Mouse (Mus musculus) fat pad, adult 2 months (tissue): ENCODE data around the gene Hrasls5.

Experiments used
- DNase-seq: peaks from one replicate; pipeline ENCODE4 v3.0.0-alpha.2; 2011; ENCODE audit warnings: low read depth, low spot score; ENCODE audit errors: extremely low read depth

The Hrasls5 gene

DNA sequence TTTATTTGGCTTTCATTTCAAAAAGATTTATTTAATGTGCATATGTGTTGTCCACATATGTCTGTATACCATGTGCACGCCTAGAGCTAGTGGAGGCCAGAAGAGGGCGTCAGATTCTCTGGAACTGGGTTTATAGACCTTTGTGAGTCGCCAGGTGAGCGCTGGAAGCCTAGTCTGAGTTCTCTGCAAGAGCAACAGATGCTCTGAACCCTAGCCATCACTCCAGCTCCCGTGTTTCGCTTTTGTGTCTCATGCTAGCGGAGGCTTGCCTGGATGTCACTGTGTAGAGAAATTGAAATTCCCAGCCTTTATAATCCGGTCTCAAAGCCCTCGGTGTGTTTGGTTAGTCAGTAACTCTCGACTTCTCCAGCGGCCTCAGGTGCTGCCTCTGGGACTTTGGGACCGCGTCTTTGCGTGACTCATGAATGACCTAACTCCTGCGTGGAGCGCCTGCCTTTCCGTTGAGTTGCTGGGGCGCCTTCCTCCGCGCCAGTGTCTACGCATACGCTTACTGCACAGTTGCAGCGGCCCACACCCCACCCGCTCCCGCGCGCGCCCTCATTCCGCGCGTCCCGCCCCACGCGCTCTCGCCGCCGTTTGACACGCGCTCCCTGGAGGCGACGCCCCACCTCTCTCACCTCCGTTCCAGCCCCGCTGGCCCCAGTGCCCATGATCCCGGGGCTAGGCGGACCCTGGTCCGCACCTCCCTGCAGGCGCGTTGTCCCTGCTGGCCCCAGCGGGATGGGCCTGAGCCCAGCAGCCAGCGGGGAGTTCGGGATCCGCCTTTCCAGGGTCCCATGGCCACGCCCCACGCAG, at the start of gene Hrasls5:
Hrasls5 (plus strand) TSS at position 600 of the 816 bp plus-strand sequence.
- DNase-seq, result no peak

DNA sequence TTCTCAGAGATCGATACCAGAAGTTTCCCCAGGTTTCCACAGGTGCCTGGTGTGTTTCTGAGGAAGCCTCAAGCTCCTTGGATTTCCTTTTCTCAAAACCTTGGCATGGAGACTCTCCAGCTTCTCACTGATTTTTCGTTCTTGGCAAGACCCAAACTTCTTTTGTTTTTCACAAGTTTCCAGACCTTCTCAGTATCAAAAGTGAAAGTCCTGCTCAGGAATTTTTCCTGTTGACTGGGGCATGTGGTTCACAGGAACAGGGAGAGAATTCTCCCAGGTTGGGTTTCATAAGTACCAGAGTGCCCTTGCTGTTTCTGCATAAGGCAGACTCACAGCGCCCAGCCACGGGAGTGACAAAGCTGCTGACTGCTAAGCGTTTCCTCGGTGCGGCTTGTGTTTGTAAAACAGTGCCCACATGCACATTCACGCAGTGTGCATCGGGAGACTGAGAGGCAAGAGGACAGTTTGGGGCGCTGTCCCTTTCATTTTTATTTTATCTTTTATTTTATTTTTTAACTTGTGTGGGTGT, 49.7 kb upstream of the Hrasls5 start:
- DNase-seq, result no peak

DNA sequence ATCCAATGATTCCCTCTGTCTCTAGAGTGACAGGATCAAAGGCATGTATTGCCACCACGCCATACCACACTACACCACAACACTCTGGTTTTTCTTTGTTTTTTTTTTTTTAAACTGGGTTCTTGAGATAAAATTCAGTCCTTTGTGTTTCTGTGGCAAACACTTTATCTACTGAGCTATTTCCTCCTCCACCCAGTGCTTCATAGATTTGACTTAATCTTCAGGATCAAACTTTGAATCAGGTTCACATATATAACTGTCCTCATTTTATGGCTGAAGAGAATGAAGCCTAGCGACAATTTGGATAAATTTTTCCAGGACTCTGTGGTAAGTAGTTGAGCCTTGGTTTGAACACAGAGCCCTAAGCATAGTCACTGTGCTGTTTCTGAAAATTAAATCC, 48.7 kb upstream of the Hrasls5 start:
- DNase-seq, result no peak

DNA sequence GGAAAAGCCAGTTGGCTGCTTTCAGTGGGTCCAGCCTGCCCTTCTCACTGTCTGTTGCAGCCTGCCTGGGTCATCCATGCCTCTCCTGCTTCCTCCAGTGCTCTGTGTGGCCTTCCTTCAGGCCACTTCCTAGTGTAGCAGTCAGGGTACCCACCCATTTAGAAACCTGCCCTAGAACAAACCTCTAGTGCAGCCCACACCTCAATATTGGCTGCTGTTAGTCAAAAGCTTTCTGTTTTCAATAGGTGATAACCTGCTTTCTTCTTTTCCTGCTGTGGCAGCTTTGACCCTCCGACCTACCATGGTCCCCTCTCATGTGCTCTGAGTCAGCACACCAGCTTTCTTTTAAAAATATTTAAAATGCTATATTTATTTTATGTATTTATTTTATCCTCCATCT, 47.9 kb upstream of the Hrasls5 start:
- no peak for DNase-seq

DNA sequence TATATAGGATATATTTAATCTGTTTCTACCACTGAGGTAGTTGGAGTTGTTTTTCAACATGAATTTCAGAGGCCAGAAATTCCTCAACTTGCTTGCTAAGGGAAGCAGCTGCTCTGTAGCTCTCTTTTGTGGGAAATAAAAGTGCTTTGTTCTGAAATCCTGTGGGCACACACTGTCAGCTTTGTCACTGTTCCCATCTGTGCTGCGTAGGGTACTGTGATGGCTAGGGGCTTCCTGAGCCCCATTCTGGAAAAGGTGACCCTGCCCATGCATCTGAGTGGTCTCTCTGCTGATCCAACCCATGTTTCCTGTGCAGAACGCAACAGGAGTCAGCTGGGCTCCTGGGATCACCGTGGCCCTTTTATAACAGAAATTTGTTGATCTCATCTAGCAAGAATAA, 45.5 kb upstream of the Hrasls5 start:
- no peak for DNase-seq

DNA sequence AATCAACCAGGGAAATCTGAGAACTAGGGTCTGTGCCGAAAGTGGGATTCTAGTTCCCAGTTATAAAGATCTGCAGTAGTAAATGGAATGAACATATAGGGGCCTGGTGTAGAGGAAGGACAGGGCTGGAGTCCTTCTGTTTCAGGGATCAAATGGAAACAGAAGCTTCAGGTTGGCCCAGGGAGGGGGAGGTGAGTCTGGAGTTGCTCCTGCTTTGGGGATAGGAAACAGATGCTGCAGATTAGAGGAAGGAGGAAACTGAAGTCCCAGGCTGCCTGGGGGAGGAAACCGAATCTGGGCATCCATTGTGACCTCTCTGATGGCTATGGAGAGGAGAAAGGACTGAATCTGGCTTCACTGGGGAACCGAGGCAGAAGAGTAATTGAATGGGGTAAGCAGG, 44.0 kb upstream of the Hrasls5 start:
- no peak for DNase-seq

GRCm38 (mm10) chr19:7569650-7570049, 42.7 kb upstream of the Hrasls5 start:
- no peak for DNase-seq

DNA sequence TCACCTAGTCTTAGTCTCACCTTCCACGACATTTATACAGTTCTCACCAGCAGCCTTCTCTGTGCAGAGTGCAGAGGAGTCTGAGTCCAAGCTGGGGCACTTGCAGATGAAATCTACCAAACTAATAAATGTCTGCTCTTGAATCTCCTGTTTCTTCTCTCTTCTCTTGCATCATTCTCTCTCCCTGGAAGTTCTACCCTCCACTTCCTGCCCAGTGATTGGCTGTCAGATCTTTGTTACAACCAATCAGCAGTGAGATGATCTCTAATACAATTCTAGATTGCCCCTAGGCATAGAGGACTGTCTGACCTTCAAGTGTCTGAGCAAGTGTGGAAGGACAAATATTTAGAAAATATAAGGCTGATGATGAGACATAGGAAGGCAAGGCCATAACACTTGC, 36.2 kb upstream of the Hrasls5 start:
- no peak for DNase-seq

GRCm38 (mm10) chr19:7577710-7578109, 34.6 kb upstream of the Hrasls5 start:
- DNase-seq, result no peak

GRCm38 (mm10) chr19:7581042-7581441, 31.3 kb upstream of the Hrasls5 start:
- DNase-seq, result no peak

- no peak for DNase-seq
These were observed 29.2 kb upstream of the Hrasls5 start for GRCm38 (mm10) chr19:7583101-7583500.

- DNase-seq, result no peak
These were observed 28.7 kb upstream of the Hrasls5 start for GRCm38 (mm10) chr19:7583599-7583998.

- DNase-seq, result no peak
These were observed 27.1 kb upstream of the Hrasls5 start for GRCm38 (mm10) chr19:7585279-7585678.

DNA sequence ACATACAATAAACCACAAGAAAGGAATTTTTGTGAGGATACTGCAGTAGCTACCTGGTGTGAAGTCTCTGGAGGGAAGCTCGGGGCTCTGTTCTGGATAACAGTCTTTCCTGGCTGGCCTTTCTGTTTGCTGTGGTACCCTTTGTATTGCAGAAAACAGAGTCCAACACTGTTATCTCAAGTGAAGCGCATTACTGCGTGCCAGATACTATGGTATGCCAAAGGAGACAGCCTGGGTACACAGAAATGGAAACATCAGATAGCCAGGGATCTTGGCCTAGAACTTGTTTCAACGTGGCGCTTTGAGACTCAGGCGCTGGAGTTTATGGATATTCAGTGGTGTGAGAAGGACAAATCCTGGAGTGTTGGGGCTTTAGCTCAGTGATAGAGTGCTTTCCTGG, 26.6 kb upstream of the Hrasls5 start:
- DNase-seq, result no peak

GRCm38 (mm10) chr19:7590795-7591194, 21.5 kb upstream of the Hrasls5 start:
- no peak for DNase-seq

GRCm38 (mm10) chr19:7592018-7592417, 20.3 kb upstream of the Hrasls5 start:
- DNase-seq, result no peak

DNA sequence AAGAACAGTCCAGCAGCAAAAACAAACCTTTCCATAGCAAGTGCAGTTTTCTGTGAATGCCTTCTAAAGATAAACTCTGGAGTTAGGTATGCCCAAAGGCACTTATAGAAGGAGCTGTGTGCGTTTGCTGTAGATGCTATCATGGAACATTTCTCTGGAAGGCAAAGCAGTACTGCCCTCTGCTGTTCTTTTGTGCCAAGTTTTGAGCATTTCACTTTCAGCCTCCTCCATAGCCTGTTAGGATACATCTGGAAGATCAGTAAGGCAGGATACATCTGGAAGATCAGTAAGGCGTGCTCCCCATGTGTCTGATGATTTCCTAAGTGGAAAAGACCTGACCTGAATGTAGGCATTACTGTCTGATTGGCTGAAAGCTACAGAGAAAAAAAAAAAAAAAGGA, 16.8 kb upstream of the Hrasls5 start:
- no peak for DNase-seq

GRCm38 (mm10) chr19:7598481-7598880, 13.9 kb upstream of the Hrasls5 start:
- DNase-seq, result peak; percentile 86

- no peak for DNase-seq
These were observed 10.8 kb upstream of the Hrasls5 start for GRCm38 (mm10) chr19:7601551-7601950.

GRCm38 (mm10) chr19:7604107-7604506, 8.2 kb upstream of the Hrasls5 start:
- DNase-seq, result no peak

- no peak for DNase-seq
These were observed 7.3 kb upstream of the Hrasls5 start for GRCm38 (mm10) chr19:7605013-7605412.

GRCm38 (mm10) chr19:7605930-7606783, 6.2 kb upstream of the Hrasls5 start:
- no peak for DNase-seq
